Comparison of ENCODE assay signal across 8 mouse cellular contexts in the genomic region with DNA sequence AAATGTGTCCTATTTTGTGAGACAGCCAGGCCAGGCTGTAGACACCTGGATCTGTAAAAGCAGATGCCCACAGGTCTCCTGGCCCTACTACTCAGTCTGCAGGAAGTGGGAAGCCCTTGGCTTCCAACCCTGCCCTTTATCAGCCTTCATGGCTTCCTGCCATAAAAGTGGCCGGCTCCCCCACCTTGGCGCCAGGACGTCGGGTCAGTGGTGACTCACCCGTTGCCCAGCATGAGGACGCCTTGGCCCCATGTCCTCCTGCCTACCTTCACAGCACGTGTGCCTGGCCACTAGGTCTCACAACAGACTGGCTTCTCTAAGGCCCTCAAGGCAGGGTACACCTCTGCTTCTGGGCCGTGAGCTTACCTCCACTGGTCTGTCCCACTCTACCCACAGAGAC. TPM values are rescaled to one million over a fixed set of nuclear protein-coding genes. Genes with fewer than 3 reads are reported as not detected.
A peak's percentile ranks its signal among the peaks of the same experiment; 100 is the strongest.
DNase-seq lines count a peak whose midpoint lies in the region; ATAC-seq and TF ChIP-seq lines count a peak whose summit lies in the region.

No protein-coding gene starts in this region.

- TF ChIP-seq POLR2A in liver, adult 2 months (IDR thresholded peaks at IDR 0.05; ENCODE audit: extremely low read depth, insufficient read depth, low read length), result no peak

- H3K4me2 ChIP-seq in intestine, embryonic 15.5 days (replicated peaks), result no peak overlapping the region

- peak; percentile 29 for ATAC-seq in intestine, embryonic 15.5 days
- ATAC-seq in CD4-positive, CD25-positive, alpha-beta regulatory T cell, adult 4 months, result no peak

- no peak overlapping the region for H3K27ac ChIP-seq in liver, adult 2 months (replicated peaks; ENCODE audit: insufficient read depth, low read depth, low read length)
- H3K27ac ChIP-seq in intestine, embryonic 15.5 days, result no peak overlapping the region

- H3K4me3 ChIP-seq in liver, adult 2 months (ENCODE audit: insufficient read depth, low read depth, low read length), result no peak overlapping the region
- H3K4me3 ChIP-seq in intestine, embryonic 15.5 days (replicated peaks), result no peak overlapping the region

- peak; percentile 35 for DNase-seq in liver, adult 2 months (ENCODE audit: extremely low read depth, low read depth, low spot score)
- no peak for DNase-seq in liver
- peak; percentile 58 for DNase-seq in cerebellum, adult 8-10 months
- peak; percentile 73 for DNase-seq in lung, postnatal 25 days (ENCODE audit: low spot score)
- DNase-seq in B cell, adult 2 months, result no peak
- no peak for DNase-seq in layer of hippocampus, adult 9-10 months (ENCODE audit: low spot score)

- H3K36me3 ChIP-seq in liver, adult 2 months (ENCODE audit: control insufficient read depth, insufficient read depth, low read length), result no peaks in the 10 kb centered on the region
- no peaks in the 10 kb centered on the region for H3K36me3 ChIP-seq in intestine, embryonic 15.5 days

- TF ChIP-seq CTCF in liver, adult 2 months (IDR thresholded peaks at IDR 0.05; ENCODE audit: low read depth, low read length), result no peak

- no peaks in the 10 kb centered on the region for H3K9me3 ChIP-seq in intestine, embryonic 15.5 days

- H3K9ac ChIP-seq in liver, adult 2 months (ENCODE audit: low read depth, low read length), result no peak overlapping the region
- H3K9ac ChIP-seq in intestine, embryonic 15.5 days, result no peak overlapping the region

- no peaks in the 10 kb centered on the region for H3K27me3 ChIP-seq in liver, adult 2 months (ENCODE audit: control insufficient read depth, insufficient read depth, low read length)
- H3K27me3 ChIP-seq in intestine, embryonic 15.5 days (replicated peaks), result no peaks in the 10 kb centered on the region

- H3K4me1 ChIP-seq in liver, adult 2 months (ENCODE audit: control insufficient read depth, insufficient read depth, low read length), result peaks cover 3% of the 10 kb centered on the region
- H3K4me1 ChIP-seq in intestine, embryonic 15.5 days (replicated peaks), result peaks cover 20% of the 10 kb centered on the region

- 21% methylated on average over 8 of the region's 8 CpGs for WGBS in liver, adult 2 months
- WGBS in intestine, embryonic 15.5 days, result 38% methylated on average over 8 of the region's 8 CpGs

- no peaks in the 10 kb centered on the region for H3K79me2 ChIP-seq in liver, adult 2 months (ENCODE audit: control insufficient read depth, insufficient read depth, low read length)

RNA-seq across cellular contexts. Expression of gene Nudt14, which starts 10.5 kb away (rescaled TPM):
- 17.7 and 21.2 TPM in 2 replicates for total RNA-seq in liver, adult 2 months (2014; rRNA removed)
- polyA plus RNA-seq in liver, adult 2 months (2012; rRNA removed), result 29.3 and 36.3 TPM in 2 replicates
- polyA plus RNA-seq in intestine, embryonic 15.5 days (2015; fragmentation: Nextera tagmentation; extraction: Ambion mirVana), result 91.3 and 94.7 TPM in 2 replicates
- polyA plus RNA-seq in CD4-positive, CD25-positive, alpha-beta regulatory T cell, adult 4 months (2017; shearing (Covaris generic)), result 10 to 100 TPM; 38.1 to 42.5 TPM

RNA-seq across cellular contexts. Expression of gene Jag2, which starts 22.9 kb away (rescaled TPM):
- under 0.01 and 0.27 TPM in 2 replicates for total RNA-seq in liver, adult 2 months (2014; rRNA removed)
- 0.13 and 0.29 TPM in 2 replicates for polyA plus RNA-seq in liver, adult 2 months (2012; rRNA removed)
- 3.7 and 4.1 TPM in 2 replicates for polyA plus RNA-seq in intestine, embryonic 15.5 days (2015; fragmentation: Nextera tagmentation; extraction: Ambion mirVana)
- polyA plus RNA-seq in CD4-positive, CD25-positive, alpha-beta regulatory T cell, adult 4 months (2017; shearing (Covaris generic)), result 1 to 10 TPM; 1.1 to 2.0 TPM

RNA-seq across cellular contexts. Expression of gene Btbd6, which starts 23.8 kb away (rescaled TPM):
- 5.2 and 7.9 TPM in 2 replicates for total RNA-seq in liver, adult 2 months (2014; rRNA removed)
- polyA plus RNA-seq in liver, adult 2 months (2012; rRNA removed), result 17.8 and 18.9 TPM in 2 replicates
- polyA plus RNA-seq in intestine, embryonic 15.5 days (2015; fragmentation: Nextera tagmentation; extraction: Ambion mirVana), result 19.5 and 22.4 TPM in 2 replicates
- polyA plus RNA-seq in CD4-positive, CD25-positive, alpha-beta regulatory T cell, adult 4 months (2017; shearing (Covaris generic)), result 1 to 10 TPM; 7.8 to 8.7 TPM

RNA-seq across cellular contexts. Expression of gene Brf1, which starts 48.1 kb away (rescaled TPM):
- total RNA-seq in liver, adult 2 months (2014; rRNA removed), result 17.1 and 19.6 TPM in 2 replicates
- 26.2 and 31.5 TPM in 2 replicates for polyA plus RNA-seq in liver, adult 2 months (2012; rRNA removed)
- polyA plus RNA-seq in intestine, embryonic 15.5 days (2015; fragmentation: Nextera tagmentation; extraction: Ambion mirVana), result 45.8 and 49.8 TPM in 2 replicates
- 10 to 100 TPM; 26.9 to 32.7 TPM for polyA plus RNA-seq in CD4-positive, CD25-positive, alpha-beta regulatory T cell, adult 4 months (2017; shearing (Covaris generic))

Comparison
In these comparisons a context has a peak if more than half of its experiments do, and no peak if none do; other contexts are left out.
1. DNase-seq: peak in liver, adult 2 months (single experiment), cerebellum, adult 8-10 months (single experiment) and lung, postnatal 25 days (single experiment); none in liver (single experiment), B cell, adult 2 months (0 of 2) and layer of hippocampus, adult 9-10 months (single experiment).